9 mouse cellular contexts compared by ENCODE assay signal in the genomic region with DNA sequence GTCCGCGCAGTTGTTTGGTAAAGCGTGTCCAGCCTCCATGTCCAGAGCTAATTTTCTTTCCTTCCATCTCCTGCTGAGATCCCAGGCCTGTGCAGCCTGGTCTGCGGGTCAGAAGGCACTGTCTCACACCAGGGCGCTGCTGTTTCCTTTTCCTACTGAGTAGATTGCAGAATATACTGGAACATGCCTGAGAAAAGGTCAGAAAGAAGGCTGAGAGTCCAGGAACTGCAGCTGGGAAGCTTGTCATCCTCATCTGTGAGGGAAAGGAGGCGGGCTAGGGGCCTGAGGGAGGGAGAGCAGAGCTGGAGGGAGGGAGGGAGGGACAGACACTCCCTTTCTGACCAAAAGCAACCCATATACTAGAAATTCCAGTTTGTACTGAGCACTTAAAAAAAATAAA.
DNase-seq lines count a peak whose midpoint lies in the region; ATAC-seq and TF ChIP-seq lines count a peak whose summit lies in the region.
"Had no signal": no experiment of that assay in that cellular context is flagged by ENCODE, and none has a peak within 500 bp of the region (broad histone marks: within the 10 kb centered on the region; RNA-seq: fewer than 3 reads in every experiment).

No protein-coding gene starts in this region.

- H3K27me3 ChIP-seq in cerebellum, adult 2 months (ENCODE audit: control insufficient read depth, insufficient read depth, low read length) = no peaks in the 10 kb centered on the region
- no peaks in the 10 kb centered on the region for H3K27me3 ChIP-seq in embryonic facial prominence, embryonic 15.5 days
- no peaks in the 10 kb centered on the region for H3K27me3 ChIP-seq in lung, embryonic 14.5 days (ENCODE audit: insufficient read depth, low read length)
- H3K27me3 ChIP-seq in stomach, postnatal 0 days (ENCODE audit: control insufficient read depth, insufficient read depth, low read length) = no peaks in the 10 kb centered on the region

- H3K9ac ChIP-seq in embryonic facial prominence, embryonic 15.5 days = no peak overlapping the region
- peak overlapping the region; percentile 7 for H3K9ac ChIP-seq in lung, embryonic 14.5 days
- H3K9ac ChIP-seq in stomach, postnatal 0 days (ENCODE audit: low read length) = no peak overlapping the region

- WGBS in cerebellum, adult 2 months = 35% methylated on average over 6 of the region's 6 CpGs
- 48% methylated on average over 6 of the region's 6 CpGs for WGBS in embryonic facial prominence, embryonic 15.5 days
- 46% methylated on average over 6 of the region's 6 CpGs for WGBS in lung, embryonic 14.5 days
- WGBS in stomach, postnatal 0 days = 51% methylated on average over 6 of the region's 6 CpGs

- H3K4me1 ChIP-seq in cerebellum, adult 2 months (ENCODE audit: control insufficient read depth, insufficient read depth, low read length) = peaks cover 9% of the 10 kb centered on the region
- peaks cover 34% of the 10 kb centered on the region for H3K4me1 ChIP-seq in embryonic facial prominence, embryonic 15.5 days
- H3K4me1 ChIP-seq in lung, embryonic 14.5 days (ENCODE audit: insufficient read depth) = peaks cover 28% of the 10 kb centered on the region
- no peaks in the 10 kb centered on the region for H3K4me1 ChIP-seq in stomach, postnatal 0 days (replicated peaks; ENCODE audit: control insufficient read depth, insufficient read depth)

- no peaks in the 10 kb centered on the region for H3K36me3 ChIP-seq in embryonic facial prominence, embryonic 15.5 days
- H3K36me3 ChIP-seq in lung, embryonic 14.5 days (ENCODE audit: insufficient read depth) = no peaks in the 10 kb centered on the region
- H3K36me3 ChIP-seq in stomach, postnatal 0 days (ENCODE audit: control insufficient read depth, insufficient read depth, low read length) = no peaks in the 10 kb centered on the region

- TF ChIP-seq CTCF in cerebellum, adult 2 months (IDR thresholded peaks at IDR 0.05; ENCODE audit: borderline replicate concordance, insufficient read depth, low read depth, low read length) = no peak
- no peak for TF ChIP-seq CTCF in lung, embryonic 14.5 days (IDR thresholded peaks at IDR 0.05; ENCODE audit: low read depth)
- no peak for TF ChIP-seq CTCF in stomach, postnatal 0 days (IDR thresholded peaks at IDR 0.05; ENCODE audit: low read depth)

- H3K4me2 ChIP-seq in embryonic facial prominence, embryonic 15.5 days (replicated peaks) = peak overlapping the region; percentile 49; the same call in 1 of the 2 replicates
- peak overlapping the region; percentile 18; the same call in 1 of the 2 replicates for H3K4me2 ChIP-seq in lung, embryonic 14.5 days
- no peak overlapping the region for H3K4me2 ChIP-seq in stomach, postnatal 0 days (replicated peaks; ENCODE audit: low read depth)

- H3K27ac ChIP-seq in cerebellum, adult 2 months (ENCODE audit: insufficient read depth, low read length) = no peak overlapping the region
- H3K27ac ChIP-seq in embryonic facial prominence, embryonic 15.5 days (replicated peaks) = peak overlapping the region; percentile 52
- H3K27ac ChIP-seq in lung, embryonic 14.5 days (ENCODE audit: low read depth) = peak overlapping the region; percentile 85
- H3K27ac ChIP-seq in stomach, postnatal 0 days (replicated peaks) = 0 out of 2 replicates have a peak overlapping the region, but pooled peaks have one; percentile 31

- no peak overlapping the region for H3K4me3 ChIP-seq in cerebellum, adult 2 months (replicated peaks; ENCODE audit: insufficient read depth, low read depth, low read length)
- H3K4me3 ChIP-seq in embryonic facial prominence, embryonic 15.5 days (replicated peaks) = no peak overlapping the region
- H3K4me3 ChIP-seq in lung, embryonic 14.5 days (ENCODE audit: low read depth, low read length) = no peak overlapping the region
- no peak overlapping the region for H3K4me3 ChIP-seq in stomach, postnatal 0 days (ENCODE audit: low read depth, low read length)
- H3K4me3 ChIP-seq: myocyte had no signal

- TF ChIP-seq POLR2A in cerebellum, adult 2 months (IDR thresholded peaks at IDR 0.05; ENCODE audit: borderline replicate concordance, insufficient read depth, low read length) = no peak

- H3K9me3 ChIP-seq in embryonic facial prominence, embryonic 15.5 days (replicated peaks) = no peaks in the 10 kb centered on the region
- H3K9me3 ChIP-seq in lung, embryonic 14.5 days (ENCODE audit: low read depth, low read length) = no peaks in the 10 kb centered on the region
- H3K9me3 ChIP-seq in stomach, postnatal 0 days (ENCODE audit: control insufficient read depth, low read length) = no peaks in the 10 kb centered on the region

- peak; percentile 8 to 17 for DNase-seq in cerebellum, adult 2 months
- DNase-seq in cerebellum, adult 9-11 months = no peak
- peak; percentile 23 for DNase-seq in kidney, adult 18-20 months
- DNase-seq in lung, embryonic 14.5 days = peak; percentile 78
- no peak for DNase-seq in stomach, postnatal 0 days (ENCODE audit: low spot score)
- no peak for DNase-seq in right cerebral cortex, postnatal 4 days
- DNase-seq in right cerebral cortex, postnatal 25 days = no peak

- no peak for ATAC-seq in embryonic facial prominence, embryonic 15.5 days (ENCODE audit: insufficient number of reproducible peaks, low FRiP score, low TSS enrichment, low read depth)
- ATAC-seq in lung, embryonic 14.5 days (ENCODE audit: insufficient read depth) = peak; percentile 71
- no peak; the same call in 1 of the 2 replicates for ATAC-seq in stomach, postnatal 0 days (ENCODE audit: low FRiP score, low TSS enrichment)

- TF ChIP-seq EP300 in stomach, postnatal 0 days (optimal IDR thresholded peaks at IDR 0.05) = no peak

Comparison
In these comparisons a context has a peak if more than half of its experiments do, and no peak if none do; other contexts are left out.
1. DNase-seq: peak in cerebellum, adult 2 months (2 of 2), kidney, adult 18-20 months (single experiment) and lung, embryonic 14.5 days (single experiment); none in cerebellum, adult 9-11 months (single experiment), stomach, postnatal 0 days (single experiment), right cerebral cortex, postnatal 4 days (single experiment) and right cerebral cortex, postnatal 25 days (single experiment).